Mouse (Mus musculus) CD4-positive naive resting alpha-beta T cell, adult 57 days (primary cell): ENCODE results near the gene Rnase12. TPM values are rescaled to one million over a fixed set of nuclear protein-coding genes. Genes with fewer than 3 reads are reported as not detected.

Experiments used
- total RNA-seq: library from RNA; stranded (reverse); gene quantifications from one replicate; pipeline ENCODE4 v1.2.4, GENCODE M21; 2023

Gene Rnase12
- total RNA-seq: not detected

GRCm38 (mm10) chr14:51057401-51057831 is at the start of gene Rnase12:
TSS of gene Rnase12 (minus strand) at chr14:51057661.

GRCm38 (mm10) chr14:51090921-51091900 is 33.8 kb upstream of the Rnase12 start, which contains the start of the genes Rnase4 and Ang:
TSS of gene Rnase4 (plus strand) at chr14:51091077.
TSS of gene Ang (plus strand) at chr14:51091150.

GRCm38 (mm10) chr14:51074335-51074734 is 16.9 kb upstream of the Rnase12 start, which contains the start of gene Olfr750:
TSS of gene Olfr750 (minus strand) at chr14:51074435.

GRCm38 (mm10) chr14:51050063-51050462 is 7.4 kb downstream of the Rnase12 start, which contains the start of gene Rnase11:
TSS of gene Rnase11 (minus strand) at chr14:51050163.

GRCm38 (mm10) chr14:51041769-51042168 is 15.7 kb downstream of the Rnase12 start, which contains the start of gene Rnase9:
TSS of gene Rnase9 (minus strand) at chr14:51041869.

GRCm38 (mm10) chr14:51007152-51007801 is 50.2 kb downstream of the Rnase12 start, which contains the start of gene Rnase10:
TSS of gene Rnase10 (plus strand) at chr14:51007751.

Other genes starting within 250 kb of the Rnase12 start
- gene Ccnb1ip1, start 249.9 kb downstream of the Rnase12 start, total RNA-seq: not detected
- gene Parp2, start 249.8 kb downstream of the Rnase12 start, total RNA-seq: 44.2 TPM
- gene Tep1, start 187.1 kb downstream of the Rnase12 start, total RNA-seq: 34.1 TPM
- not detected for gene Klhl33, start 160.2 kb downstream of the Rnase12 start, total RNA-seq
- 40.7 TPM for gene Osgep, start 132.8 kb downstream of the Rnase12 start, total RNA-seq
- gene Apex1, start 132.7 kb downstream of the Rnase12 start, total RNA-seq: 49.0 TPM
- 104 TPM for gene Pip4p1, start 126.8 kb downstream of the Rnase12 start, total RNA-seq
- 18.1 TPM for gene Pnp, start 126.6 kb downstream of the Rnase12 start, total RNA-seq
- gene Gm49342, start 113.1 kb downstream of the Rnase12 start, total RNA-seq: 20.5 TPM
- gene Pnp2, start 101.7 kb downstream of the Rnase12 start, total RNA-seq: 1.0 TPM
- not detected for gene Rnase10, start 49.9 kb downstream of the Rnase12 start, total RNA-seq
- not detected for gene Rnase9, start 15.8 kb downstream of the Rnase12 start, total RNA-seq
- gene Rnase11, start 7.5 kb downstream of the Rnase12 start, total RNA-seq: not detected
- not detected for gene Olfr750, start 16.8 kb upstream of the Rnase12 start, total RNA-seq
- gene Rnase4, start 33.4 kb upstream of the Rnase12 start, total RNA-seq: 2.4 TPM
- gene Ang, start 33.5 kb upstream of the Rnase12 start, total RNA-seq: 2.6 TPM
- gene Eddm3b, start 56.8 kb upstream of the Rnase12 start, total RNA-seq: not detected
- 3.4 TPM for gene Rnase6, start 66.2 kb upstream of the Rnase12 start, total RNA-seq
- not detected for gene Rnase1, start 89.1 kb upstream of the Rnase12 start, total RNA-seq
- not detected for gene Rnase2b, start 104.6 kb upstream of the Rnase12 start, total RNA-seq
- gene Ang2, start 141.5 kb upstream of the Rnase12 start, total RNA-seq: not detected
- gene Ear14, start 145.7 kb upstream of the Rnase12 start, total RNA-seq: not detected
- gene Rnase2a, start 198.5 kb upstream of the Rnase12 start, total RNA-seq: not detected